Mouse (Mus musculus): ENCODE results near the gene Akap13. TPM values are rescaled to one million over a fixed set of nuclear protein-coding genes. Genes with fewer than 3 reads are reported as not detected.
A peak's percentile ranks its signal among the peaks of the same experiment; 100 is the strongest.

Gene Akap13
- polyA plus RNA-seq, 1 experiment from 2014 or later, result 24.9 TPM

DNA sequence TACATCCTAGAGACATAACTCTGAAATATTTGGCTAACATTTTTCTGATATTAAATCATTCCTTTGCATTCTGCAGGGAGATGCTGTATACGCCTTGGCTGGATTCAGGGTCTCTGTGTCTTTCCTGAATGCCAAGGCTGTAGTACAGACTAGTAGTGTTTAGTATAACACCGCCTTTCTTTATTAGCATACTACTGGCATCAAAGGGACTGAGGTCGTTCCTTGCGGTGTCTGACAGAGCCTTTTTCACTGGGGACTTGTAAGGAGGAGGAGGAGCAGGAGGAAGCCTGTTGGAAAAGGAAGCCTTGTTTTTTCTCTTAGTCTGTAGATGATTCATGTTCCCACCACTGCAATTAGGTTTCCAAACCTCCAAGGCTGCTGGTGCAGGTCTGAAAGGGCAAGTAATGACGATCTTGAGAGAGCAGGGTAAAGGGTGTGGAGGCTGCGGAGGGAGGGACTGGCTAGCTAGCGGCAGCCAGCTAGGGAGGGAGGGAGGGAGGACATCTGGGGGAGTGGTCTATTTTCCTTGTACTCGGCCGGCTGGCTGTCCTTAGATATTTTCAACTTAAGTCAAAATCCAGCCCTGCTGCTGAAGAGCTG lies 186.9 kb downstream of the Akap13 start:
- peak overlapping the region; percentile 70 for H3K27ac ChIP-seq
- no peaks in the 10 kb centered on the region for H3K27me3 ChIP-seq (ENCODE audit: poor library complexity, severe bottlenecking)
- peak overlapping the region; percentile 40 for H3K4me3 ChIP-seq
- DNase-seq (ENCODE audit: extremely low spot score, low spot score), result peak; percentile 48
- H3K4me1 ChIP-seq, result peaks cover 44% of the 10 kb centered on the region
- 5% methylated on average over 9 of the region's 9 CpGs for WGBS
- H3K9me3 ChIP-seq, result no peaks in the 10 kb centered on the region
- H3K36me3 ChIP-seq (replicated peaks), result no peaks in the 10 kb centered on the region

DNA sequence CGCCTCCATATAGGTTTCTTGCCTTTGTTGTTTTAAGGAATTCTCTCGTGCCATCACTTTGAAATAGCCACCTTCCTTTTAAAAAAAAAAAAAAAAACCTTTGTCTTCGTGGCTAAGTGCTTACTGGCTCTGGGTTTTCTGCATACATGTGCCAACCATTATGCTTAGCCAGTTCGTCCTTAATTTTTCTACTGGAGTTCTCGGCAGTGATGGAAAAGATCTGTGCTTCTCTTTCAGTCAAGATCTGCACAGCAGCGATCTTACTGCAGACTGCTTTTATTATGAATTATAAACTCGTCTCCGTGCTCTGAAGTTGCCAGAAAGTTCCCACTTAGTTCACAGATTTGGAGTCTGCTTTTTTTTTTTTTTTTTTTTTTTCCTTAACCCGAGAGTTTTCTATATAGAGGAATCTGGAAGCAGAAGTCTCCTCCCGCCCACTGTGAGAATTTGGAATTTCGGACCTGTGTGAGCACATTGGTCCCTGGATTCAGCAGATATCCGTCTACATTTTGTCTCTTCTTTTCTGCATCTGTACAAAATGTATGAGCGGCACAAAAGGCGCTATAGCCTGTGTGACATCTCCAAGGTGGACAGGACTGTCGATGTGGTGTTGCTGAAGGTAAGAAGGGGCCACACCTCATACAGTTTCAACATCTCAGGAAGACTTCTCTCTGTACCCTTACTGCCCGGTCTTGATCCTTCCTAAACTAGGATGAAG lies 187.7 kb downstream of the Akap13 start:
- peaks cover 44% of the 10 kb centered on the region for H3K4me1 ChIP-seq
- H3K36me3 ChIP-seq (replicated peaks), result no peaks in the 10 kb centered on the region
- H3K27me3 ChIP-seq (ENCODE audit: poor library complexity, severe bottlenecking), result no peaks in the 10 kb centered on the region
- H3K9me3 ChIP-seq, result no peaks in the 10 kb centered on the region
- 56% methylated on average over 16 of the region's 16 CpGs for WGBS
- no peak for DNase-seq (ENCODE audit: extremely low spot score, low spot score)
- peak overlapping the region; percentile 40 for H3K4me3 ChIP-seq
- H3K27ac ChIP-seq, result peak overlapping the region; percentile 70; the same call in 1 of the 2 replicates

- H3K36me3 ChIP-seq (replicated peaks), result no peaks in the 10 kb centered on the region
- no peak for DNase-seq (ENCODE audit: extremely low spot score, low spot score)
- no peak overlapping the region for H3K4me3 ChIP-seq
- H3K27me3 ChIP-seq (ENCODE audit: poor library complexity, severe bottlenecking), result no peaks in the 10 kb centered on the region
- WGBS, result 62% methylated on average over 4 of the region's 4 CpGs
- 0 out of 2 replicates have a peak overlapping the region, but pooled peaks have one; percentile 21 for H3K27ac ChIP-seq
- H3K4me1 ChIP-seq, result peaks cover 44% of the 10 kb centered on the region
- H3K9me3 ChIP-seq, result no peaks in the 10 kb centered on the region
These were observed 188.7 kb downstream of the Akap13 start for GRCm38 (mm10) chr7:75643986-75644385.

- no peaks in the 10 kb centered on the region for H3K27me3 ChIP-seq (ENCODE audit: poor library complexity, severe bottlenecking)
- H3K4me3 ChIP-seq, result no peak overlapping the region
- H3K27ac ChIP-seq, result no peak overlapping the region
- DNase-seq (ENCODE audit: extremely low spot score, low spot score), result no peak
- peaks cover 41% of the 10 kb centered on the region for H3K4me1 ChIP-seq
- H3K36me3 ChIP-seq (replicated peaks), result no peaks in the 10 kb centered on the region
- 86% methylated on average over 2 of the region's 2 CpGs for WGBS
- H3K9me3 ChIP-seq, result no peaks in the 10 kb centered on the region
These were observed 189.3 kb downstream of the Akap13 start for GRCm38 (mm10) chr7:75644585-75644984.

GRCm38 (mm10) chr7:75645156-75645933 lies 190.0 kb downstream of the Akap13 start:
- Histone ChIP-seq H3K36me3 (replicated peaks) (no peaks in the 10 kb centered on the region), H3K4me1 (peaks cover 44% of the 10 kb centered on the region), H3K4me3 (no peak overlapping the region), H3K9me3 (no peaks in the 10 kb centered on the region), H3K27ac (no peak overlapping the region), H3K27me3 (ENCODE audit: poor library complexity, severe bottlenecking) (no peaks in the 10 kb centered on the region)
- DNase-seq (ENCODE audit: extremely low spot score, low spot score), result no peak
- 87% methylated on average over 5 of the region's 5 CpGs for WGBS

GRCm38 (mm10) chr7:75648051-75648450 lies 192.7 kb downstream of the Akap13 start:
- H3K36me3 ChIP-seq (replicated peaks), result no peaks in the 10 kb centered on the region
- H3K9me3 ChIP-seq, result no peaks in the 10 kb centered on the region
- WGBS, result 92% methylated on average over 3 of the region's 3 CpGs
- no peak overlapping the region for H3K4me3 ChIP-seq
- no peaks in the 10 kb centered on the region for H3K27me3 ChIP-seq (ENCODE audit: poor library complexity, severe bottlenecking)
- peaks cover 18% of the 10 kb centered on the region for H3K4me1 ChIP-seq
- no peak overlapping the region for H3K27ac ChIP-seq
- no peak for DNase-seq (ENCODE audit: extremely low spot score, low spot score)

DNA sequence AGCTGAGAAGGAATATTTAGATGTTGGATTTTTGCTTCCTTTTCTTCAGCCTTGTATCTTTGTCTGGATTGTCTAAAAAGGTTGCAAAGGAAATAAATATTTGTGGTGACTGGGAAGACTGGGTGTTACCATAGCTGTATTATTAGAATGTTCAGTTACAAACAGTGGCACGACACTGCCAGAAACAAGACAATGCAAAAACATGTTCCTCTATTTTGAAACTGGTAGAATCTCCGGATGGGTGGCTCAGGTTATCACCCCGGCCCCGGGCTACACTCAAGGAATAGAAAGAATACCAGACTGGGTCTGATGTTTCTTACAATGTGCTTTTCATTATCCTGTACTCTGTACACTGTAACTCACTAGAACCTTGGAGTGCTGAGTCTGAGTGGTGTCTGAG lies 193.6 kb downstream of the Akap13 start:
- H3K4me1 ChIP-seq, result peaks cover 9% of the 10 kb centered on the region
- H3K4me3 ChIP-seq, result no peak overlapping the region
- 84% methylated on average over 4 of the region's 4 CpGs for WGBS
- DNase-seq (ENCODE audit: extremely low spot score, low spot score), result no peak
- no peak overlapping the region for H3K27ac ChIP-seq
- H3K27me3 ChIP-seq (ENCODE audit: poor library complexity, severe bottlenecking), result no peaks in the 10 kb centered on the region
- H3K36me3 ChIP-seq (replicated peaks), result no peaks in the 10 kb centered on the region
- no peaks in the 10 kb centered on the region for H3K9me3 ChIP-seq

- Histone ChIP-seq H3K36me3 (replicated peaks) (no peaks in the 10 kb centered on the region), H3K9me3 (no peaks in the 10 kb centered on the region), H3K27me3 (ENCODE audit: poor library complexity, severe bottlenecking) (no peaks in the 10 kb centered on the region), H3K4me1 (peaks cover 3% of the 10 kb centered on the region; the same call in 1 of the 2 replicates), H3K4me3 (no peak overlapping the region), H3K27ac (no peak overlapping the region)
- DNase-seq (ENCODE audit: extremely low spot score, low spot score), result no peak
- 83% methylated on average over 1 of the region's 1 CpGs for WGBS
These were observed 194.6 kb downstream of the Akap13 start for GRCm38 (mm10) chr7:75649966-75650365.

DNA sequence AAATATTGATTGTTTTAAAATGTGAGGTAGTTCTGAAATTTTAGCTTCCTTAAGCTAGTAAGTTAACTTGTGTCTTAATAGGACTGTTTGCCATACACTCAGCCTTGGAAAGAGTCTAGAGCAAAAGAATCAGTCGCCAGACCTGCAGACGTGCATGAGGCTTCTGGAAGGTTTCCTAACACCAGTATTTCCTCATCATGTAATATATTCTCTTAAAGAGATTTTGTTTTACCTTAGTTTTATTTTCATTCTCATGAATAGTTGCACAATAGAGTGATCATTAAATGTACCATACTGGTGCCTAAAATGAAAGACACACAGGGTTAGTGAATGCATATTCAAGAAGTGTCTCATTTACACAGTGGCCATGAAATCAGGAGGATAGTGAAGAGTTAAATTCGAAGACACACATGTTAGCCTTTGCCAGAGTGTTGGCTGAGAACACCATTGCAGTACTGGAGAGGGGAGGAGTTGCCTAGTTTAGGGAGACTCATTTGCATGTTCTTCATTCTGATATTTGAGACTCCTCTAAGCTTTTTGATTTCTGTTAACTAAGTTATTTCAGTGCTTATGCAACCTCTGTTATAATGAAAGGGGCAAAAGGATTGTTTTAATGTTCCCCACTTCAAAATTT lies 198.5 kb downstream of the Akap13 start:
- DNase-seq (ENCODE audit: extremely low spot score, low spot score), result no peak
- Histone ChIP-seq H3K4me1 (peaks cover 7% of the 10 kb centered on the region; the same call in 1 of the 2 replicates), H3K9me3 (no peaks in the 10 kb centered on the region), H3K36me3 (replicated peaks) (no peaks in the 10 kb centered on the region), H3K4me3 (no peak overlapping the region), H3K27ac (no peak overlapping the region), H3K27me3 (ENCODE audit: poor library complexity, severe bottlenecking) (no peaks in the 10 kb centered on the region)
- 80% methylated on average over 3 of the region's 3 CpGs for WGBS

DNA sequence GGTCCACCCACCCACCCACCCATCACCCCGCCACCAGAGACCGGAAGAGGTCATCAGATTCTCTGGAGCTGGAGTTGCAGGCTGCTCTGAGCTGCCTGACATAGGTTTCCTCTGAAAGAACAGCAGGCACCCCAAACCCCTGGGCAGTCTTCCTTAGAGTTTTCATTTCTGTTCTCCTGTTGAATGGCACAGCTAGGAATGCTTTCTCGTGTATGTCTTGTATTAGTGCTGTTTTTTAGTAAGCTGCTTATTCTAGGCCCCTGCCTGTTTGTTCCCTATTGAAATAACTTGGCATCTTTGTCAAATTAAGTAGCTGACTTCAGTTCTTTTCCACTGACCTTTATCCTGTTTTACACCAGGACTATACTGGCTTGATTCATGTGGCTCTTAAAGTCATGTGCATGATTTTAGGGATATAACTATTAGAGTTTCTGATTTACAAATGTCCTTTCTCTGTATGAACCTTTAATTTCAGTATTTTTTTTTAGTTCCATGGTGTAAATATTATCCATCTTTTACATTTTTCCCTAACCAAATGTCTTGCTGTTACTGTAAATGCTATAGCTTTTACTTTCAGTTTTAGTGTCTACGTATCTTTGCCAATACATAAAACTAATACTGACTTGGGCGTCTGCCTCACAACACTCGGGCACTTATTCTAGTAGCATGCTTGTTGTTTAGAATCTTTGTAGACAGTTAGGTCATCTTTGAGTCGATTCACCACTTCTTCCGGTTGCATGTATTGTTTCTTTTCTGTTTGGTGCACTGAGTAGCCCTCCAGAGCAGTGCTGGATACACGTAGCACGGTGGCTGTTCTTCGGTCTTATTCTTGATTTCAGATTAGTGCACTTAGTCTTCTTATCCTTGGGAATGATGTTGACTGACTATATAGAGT lies 200.1 kb downstream of the Akap13 start:
- no peaks in the 10 kb centered on the region for H3K9me3 ChIP-seq
- no peak overlapping the region for H3K4me3 ChIP-seq
- no peaks in the 10 kb centered on the region for H3K27me3 ChIP-seq (ENCODE audit: poor library complexity, severe bottlenecking)
- H3K4me1 ChIP-seq, result 0 out of 2 replicates have a peak, but pooled peaks cover 4% of the 10 kb centered on the region
- WGBS, result 86% methylated on average over 11 of the region's 11 CpGs
- no peak for DNase-seq (ENCODE audit: extremely low spot score, low spot score)
- no peak overlapping the region for H3K27ac ChIP-seq
- no peaks in the 10 kb centered on the region for H3K36me3 ChIP-seq (replicated peaks)

- Histone ChIP-seq H3K4me1 (0 out of 2 replicates have a peak, but pooled peaks cover 4% of the 10 kb centered on the region), H3K9me3 (no peaks in the 10 kb centered on the region), H3K36me3 (replicated peaks) (no peaks in the 10 kb centered on the region), H3K4me3 (no peak overlapping the region), H3K27ac (no peak overlapping the region), H3K27me3 (ENCODE audit: poor library complexity, severe bottlenecking) (no peaks in the 10 kb centered on the region)
- WGBS, result 95% methylated on average over 9 of the region's 9 CpGs
- DNase-seq (ENCODE audit: extremely low spot score, low spot score), result no peak
These were observed 201.0 kb downstream of the Akap13 start for GRCm38 (mm10) chr7:75656297-75656852.
